8 mouse cellular contexts compared by ENCODE assay signal in genomic region chr2:30677498-30677897, GRCm38 (mm10).
DNase-seq lines count a peak whose midpoint lies in the region; ATAC-seq and TF ChIP-seq lines count a peak whose summit lies in the region.

No protein-coding gene starts in this region.

- ATAC-seq in forebrain, embryonic 16.5 days: no peak

- peaks cover 10% of the 10 kb centered on the region for H3K4me1 ChIP-seq in kidney, adult 2 months (ENCODE audit: control insufficient read depth, insufficient read depth, low read length)
- H3K4me1 ChIP-seq in brown adipose tissue, adult 24 weeks (ENCODE audit: control insufficient read depth, insufficient read depth, insufficient read length, low read length): peaks cover 17% of the 10 kb centered on the region
- H3K4me1 ChIP-seq in forebrain, embryonic 16.5 days (replicated peaks; ENCODE audit: control insufficient read depth, insufficient read depth, low read length): peaks cover 29% of the 10 kb centered on the region
- peaks cover 44% of the 10 kb centered on the region for H3K4me1 ChIP-seq in midbrain, embryonic 10.5 days

- no peak for TF ChIP-seq POLR2A in kidney, adult 2 months (IDR thresholded peaks at IDR 0.05; ENCODE audit: low read depth, low read length)

- no peaks in the 10 kb centered on the region for H3K36me3 ChIP-seq in kidney, adult 2 months (ENCODE audit: control insufficient read depth, insufficient read depth, low read length)
- H3K36me3 ChIP-seq in forebrain, embryonic 16.5 days (ENCODE audit: control insufficient read depth, insufficient read depth): no peaks in the 10 kb centered on the region
- 0 out of 2 replicates have a peak, but pooled peaks cover 7% of the 10 kb centered on the region for H3K36me3 ChIP-seq in midbrain, embryonic 10.5 days

- peak overlapping the region; percentile 76 for H3K9ac ChIP-seq in forebrain, embryonic 16.5 days (replicated peaks; ENCODE audit: low read depth, low read length)

- H3K4me2 ChIP-seq in forebrain, embryonic 16.5 days (ENCODE audit: low read length): peak overlapping the region; percentile 64

- intact Hi-C loops in left cerebral cortex, postnatal 36 days (cut with DNase I): loop anchor here (5.0 kb wide), 1 partner anchor 40 kb away; no protein-coding TSS in a partner anchor

- peak overlapping the region; percentile 21 for H3K4me3 ChIP-seq in kidney, adult 2 months (ENCODE audit: insufficient read depth, low read depth, low read length)
- H3K4me3 ChIP-seq in brown adipose tissue, adult 24 weeks (ENCODE audit: insufficient read depth, low read depth, low read length): peak overlapping the region; percentile 55
- peak overlapping the region; percentile 33 for H3K4me3 ChIP-seq in forebrain, embryonic 16.5 days (replicated peaks; ENCODE audit: low read length)
- H3K4me3 ChIP-seq in midbrain, embryonic 10.5 days: peak overlapping the region; percentile 52

- 28% methylated on average over 5 of the region's 5 CpGs for WGBS in kidney, adult 2 months
- 4% methylated on average over 5 of the region's 5 CpGs for whole genome bisulfite sequencing in forebrain, embryonic 16.5 days
- 11% methylated on average over 5 of the region's 5 CpGs for whole genome bisulfite sequencing in midbrain, embryonic 10.5 days

- TF ChIP-seq CTCF in kidney, adult 2 months (conservative IDR thresholded peaks at IDR 0.05; ENCODE audit: insufficient read depth, insufficient read length, low read depth, low read length): no peak

- H3K9me3 ChIP-seq in forebrain, embryonic 16.5 days (ENCODE audit: control insufficient read depth, low read length): no peaks in the 10 kb centered on the region
- peaks cover 15% of the 10 kb centered on the region for H3K9me3 ChIP-seq in midbrain, embryonic 10.5 days (replicated peaks)

- H3K27me3 ChIP-seq in kidney, adult 2 months (replicated peaks; ENCODE audit: control insufficient read depth, insufficient read depth, low read length): no peaks in the 10 kb centered on the region
- no peaks in the 10 kb centered on the region for H3K27me3 ChIP-seq in forebrain, embryonic 16.5 days (replicated peaks; ENCODE audit: control insufficient read depth, insufficient read depth, low read length)
- peaks cover 34% of the 10 kb centered on the region for H3K27me3 ChIP-seq in midbrain, embryonic 10.5 days (ENCODE audit: low read depth, poor library complexity, severe bottlenecking)

- H3K27ac ChIP-seq in kidney, adult 2 months (ENCODE audit: insufficient read depth, low read depth, low read length): peak overlapping the region; percentile 82
- H3K27ac ChIP-seq in brown adipose tissue, adult 24 weeks (replicated peaks; ENCODE audit: low read depth, low read length): peak overlapping the region; percentile 95
- peak overlapping the region; percentile 99 for H3K27ac ChIP-seq in forebrain, embryonic 16.5 days (ENCODE audit: low read length)
- peak overlapping the region; percentile 89 for H3K27ac ChIP-seq in midbrain, embryonic 10.5 days (replicated peaks)

- DNase-seq in kidney, adult 2 months: peak; percentile 41
- no peak for DNase-seq in kidney, adult 11 months
- DNase-seq in midbrain, embryonic 10.5 days (ENCODE audit: low spot score): no peak
- no peak for DNase-seq in left cerebral cortex, postnatal 36 days (ENCODE audit: low spot score in 2 of 2)
- no peak for DNase-seq in layer of hippocampus, adult 18-20 months (ENCODE audit: low spot score in 2 of 2)
- no peak for DNase-seq in left cerebral cortex, adult 18-20 months (ENCODE audit: low spot score in 2 of 2)
